Mouse (Mus musculus) NIH3T3 (cell line): ENCODE results near the gene Ppp1cb.

ENCODE experiments used
- DNase-seq: peaks from one replicate; pipeline ENCODE4 v3.0.0-alpha.2; 2012; ENCODE audit warnings: low read depth

Ppp1cb gene

DNA sequence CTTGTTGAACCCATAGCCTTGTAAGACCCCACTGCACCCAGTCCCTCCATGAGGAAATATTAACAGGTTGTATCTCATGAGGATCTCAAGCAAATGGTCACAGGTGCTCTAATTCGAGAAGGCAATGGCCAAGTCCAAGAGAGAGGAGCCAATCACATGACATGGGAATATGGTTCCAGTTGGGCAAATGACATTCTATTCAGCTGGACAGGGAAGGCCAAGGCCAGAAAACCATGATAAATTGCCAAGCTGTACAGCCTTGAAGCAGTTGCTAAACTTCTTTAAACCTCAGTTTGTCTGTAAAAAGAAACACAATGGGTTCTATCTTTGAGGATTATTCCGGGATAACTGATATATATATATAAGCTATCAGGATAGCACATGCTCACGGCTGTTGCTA lies 14.7 kb upstream of the Ppp1cb start:
- DNase-seq, result no peak

DNA sequence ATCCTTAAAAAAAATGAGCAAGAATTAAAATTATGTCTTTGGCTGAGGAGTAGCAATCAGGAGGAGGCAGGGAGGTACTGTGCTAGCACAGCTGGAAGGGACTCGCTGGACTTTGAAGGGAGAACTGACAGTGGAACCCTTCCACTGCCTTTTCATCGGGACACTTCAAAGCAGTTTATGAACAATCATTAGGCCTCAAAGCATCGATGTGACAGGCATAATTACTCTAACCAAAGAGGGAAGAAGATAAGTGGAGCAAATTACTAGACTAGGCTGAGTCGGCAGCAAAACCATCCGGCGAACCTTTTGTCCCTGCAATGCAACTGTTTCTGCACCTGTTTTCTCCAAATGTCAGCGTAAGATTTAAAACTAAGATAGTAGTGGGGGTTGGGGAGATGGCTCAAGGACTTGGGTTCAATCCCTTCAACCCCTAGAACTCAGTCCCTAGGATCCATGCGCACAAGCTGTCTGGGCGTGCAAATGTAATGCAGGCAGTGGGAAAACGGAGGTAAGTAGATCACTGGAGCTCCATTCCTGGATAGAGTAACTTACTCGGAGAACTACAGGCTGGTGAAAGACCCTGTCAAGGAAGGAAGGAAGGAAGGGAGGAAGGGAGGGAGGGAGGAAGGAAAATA lies 13.2 kb upstream of the Ppp1cb start:
- no peak for DNase-seq

DNA sequence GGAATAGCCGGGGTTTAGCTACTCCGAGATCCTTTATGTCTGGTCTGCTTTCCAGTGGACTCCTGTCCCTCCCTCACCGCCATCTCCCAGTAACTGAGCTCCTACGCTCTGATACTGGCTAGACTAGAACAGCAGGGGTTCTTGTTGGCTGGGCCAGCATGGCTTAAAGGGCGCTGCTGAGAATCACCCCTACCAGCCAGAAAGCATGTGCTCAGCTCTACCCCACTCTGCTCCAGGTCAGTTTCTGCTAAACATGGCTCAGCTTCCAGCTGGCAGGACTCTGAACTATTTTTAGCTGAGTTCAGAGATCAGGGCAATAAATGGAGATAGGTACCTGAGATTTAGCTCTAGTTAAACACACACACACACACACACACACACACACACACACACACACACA lies 12.2 kb upstream of the Ppp1cb start:
- DNase-seq, result no peak

DNA sequence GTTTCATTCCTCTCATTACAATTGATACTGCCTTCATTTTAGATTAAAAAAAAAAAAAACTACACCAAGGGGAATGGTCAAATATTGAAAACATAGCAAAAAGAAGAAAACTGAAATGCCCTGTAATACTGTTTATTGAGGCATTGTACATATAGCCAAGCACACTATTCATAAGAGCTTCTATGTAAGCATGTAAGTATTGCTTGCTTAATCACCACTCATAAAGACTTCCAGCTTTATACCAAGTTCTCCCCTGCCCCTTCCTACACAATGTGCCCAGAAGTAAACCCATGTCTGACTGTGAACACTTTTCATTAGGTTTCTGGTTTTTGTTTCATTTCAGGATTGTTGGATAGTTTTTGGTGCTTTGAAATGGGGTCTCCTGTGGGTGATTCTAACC lies 11.8 kb upstream of the Ppp1cb start:
- no peak for DNase-seq

DNA sequence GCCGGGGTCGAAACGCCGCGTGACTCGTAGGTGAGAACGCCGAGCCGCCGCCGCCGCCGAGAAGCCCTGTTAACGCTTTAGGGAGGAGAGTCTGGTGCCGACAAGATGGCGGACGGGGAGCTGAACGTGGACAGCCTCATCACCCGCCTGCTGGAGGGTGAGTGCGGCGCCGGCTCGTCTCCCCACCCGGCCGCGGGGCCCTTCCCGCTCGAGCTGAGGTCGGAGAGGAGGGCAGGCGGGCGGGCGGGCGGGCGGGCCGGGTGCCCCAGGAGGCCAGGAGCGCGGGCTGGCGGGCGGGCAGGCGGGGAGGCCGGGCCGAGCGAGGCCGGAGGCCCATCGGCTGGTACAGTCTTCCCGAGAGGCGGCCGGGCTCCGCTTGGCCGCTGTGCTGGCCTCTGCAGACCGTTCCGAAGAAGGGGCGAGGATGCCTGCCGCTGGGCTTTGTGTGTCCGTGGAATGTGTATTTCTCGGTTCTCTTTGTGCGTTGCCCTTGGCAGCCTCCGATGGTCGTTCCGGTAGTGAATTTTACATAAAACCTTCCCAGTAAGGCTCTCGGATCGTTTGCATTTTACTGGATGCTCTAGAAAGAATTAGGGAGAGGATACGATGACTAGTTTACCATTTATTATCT lies 723 bp downstream of the Ppp1cb start:
- DNase-seq, result no peak

DNA sequence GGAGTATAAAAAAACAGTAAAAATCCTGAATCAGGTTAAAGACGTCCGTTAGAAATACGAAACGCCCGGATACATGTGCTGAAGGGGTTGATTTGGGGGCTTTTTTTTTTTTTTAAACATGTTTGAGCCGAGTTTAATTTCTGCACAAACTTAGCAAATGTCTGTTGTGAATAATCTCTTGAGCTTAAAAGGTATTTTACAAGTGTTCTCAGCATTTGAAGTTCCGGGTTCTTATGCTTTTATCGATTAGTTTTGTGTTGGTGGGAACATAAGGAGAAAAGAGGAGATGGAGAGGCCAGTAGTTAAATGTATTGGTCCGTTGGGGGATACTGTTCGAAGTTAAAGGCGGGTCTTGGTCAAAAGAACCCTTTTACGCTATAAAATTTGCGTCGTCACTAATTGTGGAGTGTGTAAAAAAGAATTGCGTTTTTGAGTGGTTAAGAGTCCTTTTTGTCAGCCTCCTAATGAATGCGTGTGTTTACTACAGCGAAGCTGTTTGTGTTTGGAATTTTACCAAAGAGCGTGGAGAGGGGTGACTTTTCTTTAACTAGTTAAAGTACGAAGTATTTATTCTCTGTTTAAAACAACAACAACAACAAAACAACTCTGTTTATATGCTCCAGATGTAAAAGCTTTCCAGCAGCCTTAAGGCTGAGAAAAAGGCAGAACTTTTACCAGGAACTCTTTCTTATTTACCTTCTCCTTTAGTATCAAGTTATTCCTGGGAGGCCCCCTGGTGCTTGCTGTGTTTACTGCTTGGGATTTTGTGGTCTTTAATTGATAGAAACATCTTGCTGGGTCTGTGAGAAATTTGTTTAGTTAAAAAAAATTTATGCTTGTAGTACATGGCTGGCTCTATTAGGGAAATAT lies 1.5 kb downstream of the Ppp1cb start:
- DNase-seq, result peak; percentile 86

DNA sequence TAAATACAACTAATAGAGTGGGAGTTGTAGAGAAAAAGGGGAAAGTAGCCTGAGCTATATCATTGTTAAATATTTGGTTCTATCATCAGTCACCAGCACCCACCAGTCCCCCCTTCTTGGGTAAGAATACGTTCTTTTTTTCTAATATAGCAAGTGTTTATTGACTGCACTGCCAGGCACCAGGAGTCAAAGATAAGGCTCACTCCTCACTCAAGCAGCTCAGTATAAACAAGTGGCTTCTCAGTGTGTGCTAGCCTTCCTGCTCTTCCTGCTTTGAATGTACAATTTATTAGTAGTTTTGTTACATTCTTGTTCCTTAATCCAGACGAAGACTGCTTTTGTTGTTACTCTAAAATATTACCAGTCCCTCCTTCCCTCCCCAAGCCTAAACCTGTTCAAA lies 2.3 kb downstream of the Ppp1cb start:
- peak; percentile 5 for DNase-seq

DNA sequence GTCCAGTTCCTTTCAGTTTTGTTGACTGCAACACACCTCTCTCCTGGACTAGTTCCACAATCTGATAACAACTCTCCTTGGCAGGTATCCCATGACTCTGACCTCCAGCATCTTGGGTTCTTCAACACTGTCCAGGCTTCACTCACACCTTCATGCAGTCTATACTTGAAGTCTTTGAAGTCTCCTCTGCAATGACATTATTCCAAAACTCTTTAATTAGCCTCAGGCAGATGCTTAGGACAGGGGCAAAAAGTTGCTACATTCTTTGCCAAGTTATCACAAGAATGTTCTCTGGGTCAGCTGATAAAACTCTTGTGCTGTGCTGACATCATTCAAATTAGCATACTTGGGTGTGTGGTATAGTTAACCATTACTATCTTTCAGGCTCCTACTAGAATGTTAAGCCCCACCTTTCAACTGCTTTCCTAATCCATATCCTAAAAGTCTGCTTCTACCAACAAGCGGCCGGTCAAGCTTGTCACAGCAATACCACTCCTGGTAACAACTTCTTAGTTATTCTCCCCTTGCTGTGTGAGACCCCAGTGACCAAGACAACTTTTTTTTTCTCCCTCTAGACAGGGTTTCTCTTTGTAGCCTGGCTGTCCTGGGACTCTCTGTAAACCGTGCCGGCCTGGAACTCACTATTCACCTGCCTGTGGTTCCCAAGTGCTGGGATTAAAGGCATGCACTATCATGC lies 13.8 kb downstream of the Ppp1cb start:
- peak; percentile 9 for DNase-seq

DNA sequence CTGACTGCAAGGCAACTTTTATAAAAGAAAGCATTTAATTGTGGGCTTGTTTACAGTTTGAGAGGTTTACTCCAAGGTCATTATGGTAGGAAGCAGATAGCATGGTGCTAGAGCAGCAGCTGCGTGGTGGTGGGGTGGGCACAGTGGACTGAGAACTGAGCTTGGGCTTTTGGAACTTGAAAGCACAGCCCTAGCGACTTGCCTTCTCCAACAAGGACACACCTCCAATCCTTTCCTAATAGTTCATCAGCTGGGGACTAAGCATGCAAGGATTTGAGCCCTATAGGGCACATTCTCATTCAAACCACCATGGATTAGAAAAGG lies 14.3 kb downstream of the Ppp1cb start:
- no peak for DNase-seq

DNA sequence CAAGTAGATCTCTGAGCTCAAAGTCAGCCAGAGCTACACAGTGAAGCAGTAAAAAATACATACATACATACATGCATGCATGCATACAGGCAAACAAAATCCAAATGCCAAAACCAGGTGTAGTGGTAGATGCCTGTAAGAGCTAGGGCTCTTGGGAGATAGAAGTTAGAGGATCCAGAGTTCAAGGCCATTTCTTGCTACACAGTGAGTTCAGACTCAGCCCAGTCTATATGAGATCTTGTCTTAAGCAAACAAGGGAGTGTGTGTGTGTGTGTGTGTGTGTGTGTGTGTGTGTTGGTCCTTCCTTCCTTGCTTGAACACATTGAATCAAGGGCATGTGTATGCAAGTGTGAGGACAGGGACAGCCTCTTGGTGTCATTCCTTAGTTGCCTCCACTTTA lies 17.9 kb downstream of the Ppp1cb start:
- no peak for DNase-seq

DNA sequence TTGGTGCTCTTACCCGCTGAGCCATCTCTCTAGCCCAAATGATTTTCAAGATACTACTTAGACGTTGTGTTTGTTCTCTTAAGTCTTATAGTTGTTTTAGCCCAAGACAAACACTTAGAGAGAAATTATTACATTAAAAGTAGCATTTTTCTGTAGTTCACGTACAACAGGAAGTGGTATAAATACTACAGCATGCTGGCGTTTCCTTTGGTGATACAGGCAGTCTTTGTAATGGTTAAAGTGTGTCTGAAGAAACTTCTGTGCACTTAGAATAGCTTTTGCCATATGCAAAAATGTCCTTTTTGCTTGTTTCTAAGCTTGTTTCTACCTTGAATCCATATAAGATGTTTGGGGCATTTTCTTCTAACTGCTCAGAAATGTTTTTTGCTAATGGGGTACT lies 20.3 kb downstream of the Ppp1cb start:
- no peak for DNase-seq

DNA sequence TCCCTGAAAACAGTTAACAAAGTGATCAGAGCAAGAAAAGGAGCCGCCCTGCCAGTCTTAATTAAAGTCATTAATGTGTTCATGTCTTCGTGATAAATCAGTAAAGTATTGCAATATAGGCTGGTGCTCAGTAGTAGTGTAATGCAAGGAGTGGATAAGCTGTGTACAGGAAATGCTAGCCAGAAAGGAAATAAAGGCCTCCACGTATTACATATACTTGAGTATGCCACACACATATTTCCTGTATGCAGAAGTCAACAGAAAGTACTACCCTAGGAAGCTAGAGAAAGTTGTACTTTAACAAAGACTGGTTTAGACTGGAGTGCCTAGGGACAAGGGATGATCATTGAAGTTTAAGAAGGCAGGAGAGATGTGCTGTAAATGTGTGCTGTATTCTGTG lies 26.8 kb downstream of the Ppp1cb start:
- DNase-seq, result no peak

DNA sequence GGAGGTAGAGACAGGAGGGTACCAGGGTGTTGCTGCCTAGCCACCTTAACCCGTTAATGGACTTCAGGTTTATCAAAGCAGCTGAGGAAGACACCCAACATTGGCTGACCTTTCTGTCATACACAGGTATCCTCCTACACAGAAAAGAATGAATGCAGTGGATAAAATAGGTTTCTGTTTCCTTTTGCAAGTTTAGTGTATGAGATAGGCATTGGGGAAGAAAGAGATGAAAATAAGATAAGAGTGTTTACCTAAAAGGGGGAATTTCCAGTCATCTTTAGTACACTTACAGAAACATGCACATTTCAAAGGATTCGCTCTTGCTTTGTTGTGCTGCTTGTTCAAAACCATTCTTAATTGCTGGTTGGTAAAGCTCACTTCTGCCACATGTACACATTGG lies 29.4 kb downstream of the Ppp1cb start:
- DNase-seq, result no peak

DNA sequence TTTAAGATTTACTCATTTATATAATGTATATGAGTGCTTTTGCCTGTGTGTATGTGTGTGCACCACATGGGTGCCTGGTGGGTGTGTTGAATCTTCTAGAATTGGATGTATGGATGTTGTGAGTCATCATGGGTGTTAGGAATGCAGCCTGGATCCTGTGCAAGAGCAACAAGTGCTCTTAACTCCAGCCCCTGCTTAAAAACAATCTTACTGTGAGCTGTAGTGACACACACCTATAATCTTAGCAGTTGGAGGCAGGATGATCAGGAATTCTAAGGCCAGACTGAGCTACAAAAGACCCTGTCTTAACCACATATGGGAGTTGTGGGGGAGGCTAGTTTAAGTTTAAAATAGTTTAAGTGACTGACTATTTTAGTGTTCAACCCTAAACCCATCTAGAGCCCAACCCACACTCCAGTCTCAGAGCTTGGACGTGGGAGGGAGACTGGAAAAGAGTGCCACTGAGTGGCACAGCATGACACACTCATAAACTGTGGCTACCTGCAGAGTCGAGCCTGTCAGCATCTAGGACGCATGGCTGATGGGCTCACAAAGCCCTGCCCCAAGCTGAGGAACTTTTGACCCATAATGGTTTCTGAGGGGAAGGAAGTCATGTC lies 35.5 kb downstream of the Ppp1cb start:
- DNase-seq, result peak; percentile 44

DNA sequence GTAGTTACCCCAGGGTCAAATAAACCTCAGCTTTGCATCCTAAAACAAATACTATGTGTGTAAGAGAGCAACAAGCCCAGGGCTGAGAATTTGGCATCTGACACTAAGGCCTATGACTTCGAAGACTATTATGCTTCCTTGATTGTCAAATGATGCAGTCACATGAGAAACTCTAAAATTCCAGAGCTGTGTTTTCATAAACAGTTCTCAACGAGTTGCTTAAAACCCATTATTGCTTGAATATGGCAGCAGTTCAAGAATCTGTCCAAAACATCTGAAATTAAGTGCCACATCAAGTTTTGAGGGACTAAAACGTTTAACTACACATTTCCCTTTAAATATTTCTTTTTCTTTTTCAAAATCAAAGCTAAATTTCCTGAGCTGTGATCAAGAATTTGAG lies 50.1 kb downstream of the Ppp1cb start:
- no peak for DNase-seq

DNA sequence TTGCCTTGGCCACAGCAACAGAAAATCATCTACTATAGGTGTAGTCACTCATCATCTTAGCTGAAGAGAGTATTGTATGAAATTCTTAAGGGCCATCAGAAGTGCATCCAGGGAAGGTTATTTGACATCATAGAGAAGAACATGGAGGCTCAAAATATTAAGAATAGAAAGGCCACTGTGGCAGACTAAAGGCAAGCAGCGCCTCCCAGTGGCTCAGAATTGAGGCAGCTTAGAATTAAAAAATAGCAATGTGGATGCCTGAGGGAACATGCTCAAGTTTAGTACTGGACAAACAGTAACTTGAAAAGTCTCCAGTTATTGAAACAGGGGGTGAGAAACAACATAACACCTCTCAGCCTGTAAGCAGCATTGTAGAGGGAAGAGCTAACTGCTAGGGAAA lies 61.7 kb downstream of the Ppp1cb start:
- peak; percentile 60 for DNase-seq

DNA sequence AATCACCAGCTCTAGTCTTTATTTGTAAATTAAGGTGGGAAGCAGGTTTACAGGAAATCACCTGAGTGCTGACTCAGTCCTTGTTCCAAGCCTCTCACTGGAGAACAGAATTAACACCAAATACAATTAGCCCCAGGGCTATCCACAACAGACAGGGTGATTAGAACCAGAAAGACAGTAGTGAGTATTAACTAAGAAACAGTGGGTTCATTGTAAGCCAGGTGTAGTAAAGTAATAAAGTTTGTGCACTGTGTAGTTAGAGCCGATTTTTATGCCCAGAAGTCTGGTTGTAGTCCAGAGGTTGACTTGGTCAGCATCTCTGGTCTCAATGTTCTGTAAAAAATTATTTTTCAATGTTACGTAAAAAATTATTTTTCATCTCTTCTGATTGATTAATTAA lies 90.8 kb downstream of the Ppp1cb start:
- DNase-seq, result no peak

DNA sequence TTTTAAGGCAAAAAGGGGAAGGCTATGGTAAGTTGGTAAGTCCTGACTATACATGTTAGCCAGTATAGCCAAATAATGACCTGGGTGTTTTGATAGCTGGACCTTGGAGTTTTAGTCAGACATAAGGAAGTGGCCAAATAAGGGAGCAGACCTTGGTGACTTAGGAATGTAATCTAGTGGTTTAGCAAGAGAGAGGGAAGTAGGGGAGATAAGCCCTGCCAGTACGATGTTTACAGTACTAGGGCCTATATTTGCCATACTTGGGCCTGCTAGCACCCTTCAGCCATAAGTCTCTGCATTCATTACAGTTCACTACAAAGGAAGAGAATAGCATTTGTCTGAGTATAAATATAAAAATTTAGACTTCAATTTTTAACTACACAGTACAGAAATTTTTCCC lies 106.1 kb downstream of the Ppp1cb start:
- DNase-seq, result no peak
